Mouse (Mus musculus) thymus, adult 2 months (tissue): Measurements from ENCODE around the gene Mrpl27. TPM values are rescaled to one million over a fixed set of nuclear protein-coding genes. Genes with fewer than 3 reads are reported as not detected.
"Not testable (repeated sequence)": the region's sequence is repeated elsewhere in the genome, so short reads cannot be mapped to it uniquely, and the experiment has no call there.

ENCODE experiments used
- DNase-seq: peaks from one replicate; pipeline ENCODE4 v3.0.0; 2021
- H3K27ac ChIP-seq: fragments of 200-500 bp; 2 replicates; pipeline ENCODE4 v1.5.1; 2012; ENCODE audit warnings: low read length, control low read depth; ENCODE audit not compliant: control insufficient read depth, insufficient read depth
- H3K27me3 ChIP-seq: fragments of 200-500 bp; 2 replicates; pipeline ENCODE4 v1.6.1; 2012; ENCODE audit warnings: mild to moderate bottlenecking, low read length, moderate library complexity, mixed read lengths; ENCODE audit not compliant: control insufficient read depth, insufficient read depth
- H3K36me3 ChIP-seq: fragments of 200-500 bp; 2 replicates; pipeline ENCODE4 v1.6.1; 2012; ENCODE audit warnings: mild to moderate bottlenecking, low read length, moderate library complexity; ENCODE audit not compliant: control insufficient read depth, insufficient read depth
- H3K4me1 ChIP-seq: fragments of 200-500 bp; replicated peaks from 2 replicates; pipeline ENCODE4 v1.6.1; 2012; ENCODE audit warnings: low read length; ENCODE audit not compliant: control insufficient read depth, insufficient read depth
- H3K4me3 ChIP-seq: fragments of 200-500 bp; 2 replicates; pipeline ENCODE4 v1.5.1; 2012; ENCODE audit warnings: mild to moderate bottlenecking, low read length, control low read depth, moderate library complexity; ENCODE audit not compliant: control insufficient read depth, insufficient read depth
- CTCF ChIP-seq: fragments of 200-500 bp; IDR thresholded peaks from 2 replicates; pipeline ENCODE4 v1.5.1; 2012; ENCODE audit warnings: mild to moderate bottlenecking, control low read depth, low read length, moderate library complexity, borderline replicate concordance; ENCODE audit not compliant: control insufficient read depth, poor library complexity, insufficient read depth; ENCODE audit errors: extremely low read depth
- POLR2A ChIP-seq: fragments of 200-500 bp; IDR thresholded peaks from 2 replicates; pipeline ENCODE4 v1.6.1; 2012; ENCODE audit warnings: mild to moderate bottlenecking, low read length, control low read depth, moderate library complexity; ENCODE audit not compliant: control insufficient read depth, poor library complexity, insufficient read depth; ENCODE audit errors: extremely low read depth
- WGBS: fragments of 180-500 bp; shearing (Covaris S2); methylation state at CpG from one replicate; pipeline ENCODE4 v1.1.7; 2018; 5-methylcytosine and 5-hydroxymethylcytosine counted together
- polyA plus RNA-seq: library from polyadenylated mRNA; depleted of rRNA; stranded (reverse); fragments of >200 nt; gene quantifications from 2 replicates; pipeline ENCODE4 v1.2.3, GENCODE M21; 2012

Gene Mrpl27
- polyA plus RNA-seq, 1 experiment: 33.9 TPM

- H3K4me3 ChIP-seq: no peak overlapping the region
These were observed 28.1 kb downstream of the Mrpl27 start for GRCm38 (mm10) chr11:94681640-94682039.

GRCm38 (mm10) chr11:94682427-94682826 is 28.9 kb downstream of the Mrpl27 start:
- DNase-seq: no peak
- no peaks in the 10 kb centered on the region for H3K36me3 ChIP-seq
- H3K27me3 ChIP-seq: no peaks in the 10 kb centered on the region
- H3K4me1 ChIP-seq: peaks cover 4% of the 10 kb centered on the region
- no peak overlapping the region for H3K4me3 ChIP-seq
- no peak for TF ChIP-seq POLR2A
- TF ChIP-seq CTCF: no peak
- WGBS: 96% methylated on average over 7 of the region's 7 CpGs
- no peak overlapping the region for H3K27ac ChIP-seq

More at GRCm38 (mm10) chr11:94681640-94682039, 28.1 kb downstream of the Mrpl27 start:
- DNase-seq: no peak
- WGBS: 85% methylated on average over 4 of the region's 4 CpGs
- H3K4me1 ChIP-seq: peaks cover 6% of the 10 kb centered on the region
- TF ChIP-seq CTCF: no peak
- no peak for TF ChIP-seq POLR2A
- H3K36me3 ChIP-seq: no peaks in the 10 kb centered on the region
- H3K27ac ChIP-seq: no peak overlapping the region
- no peaks in the 10 kb centered on the region for H3K27me3 ChIP-seq

GRCm38 (mm10) chr11:94687178-94687577 is 33.6 kb downstream of the Mrpl27 start:
- H3K36me3 ChIP-seq: no peaks in the 10 kb centered on the region
- H3K27ac ChIP-seq: no peak overlapping the region
- no peak overlapping the region for H3K4me3 ChIP-seq
- TF ChIP-seq POLR2A: no peak
- no peak for TF ChIP-seq CTCF
- WGBS: 26% methylated on average over 6 of the region's 6 CpGs
- no peaks in the 10 kb centered on the region for H3K4me1 ChIP-seq
- no peaks in the 10 kb centered on the region for H3K27me3 ChIP-seq
- no peak for DNase-seq

DNA sequence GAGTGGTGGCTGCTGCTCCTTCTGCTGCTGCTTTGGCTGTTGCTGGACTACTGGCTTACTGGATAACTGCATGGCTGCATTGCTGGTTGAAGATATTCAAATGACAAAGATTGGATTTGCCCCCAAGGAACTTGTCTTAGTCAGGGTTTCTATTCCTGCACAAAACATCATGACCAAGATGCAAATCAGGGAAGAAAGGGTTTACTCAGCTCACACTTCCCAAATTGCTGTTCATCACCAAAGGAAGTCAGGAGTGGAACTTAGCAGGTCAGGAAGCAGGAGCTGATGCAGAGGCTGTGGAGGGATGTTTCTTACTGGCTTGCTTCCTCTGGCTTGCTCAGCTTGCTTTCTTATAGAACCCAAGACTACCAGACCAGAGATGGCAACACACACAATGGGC is 38.9 kb downstream of the Mrpl27 start:
- DNase-seq, H3K4me3 ChIP-seq, H3K27me3 ChIP-seq, H3K36me3 ChIP-seq, H3K27ac ChIP-seq: not testable (repeated sequence)
- H3K4me1 ChIP-seq: peaks cover 20% of the 10 kb centered on the region

DNA sequence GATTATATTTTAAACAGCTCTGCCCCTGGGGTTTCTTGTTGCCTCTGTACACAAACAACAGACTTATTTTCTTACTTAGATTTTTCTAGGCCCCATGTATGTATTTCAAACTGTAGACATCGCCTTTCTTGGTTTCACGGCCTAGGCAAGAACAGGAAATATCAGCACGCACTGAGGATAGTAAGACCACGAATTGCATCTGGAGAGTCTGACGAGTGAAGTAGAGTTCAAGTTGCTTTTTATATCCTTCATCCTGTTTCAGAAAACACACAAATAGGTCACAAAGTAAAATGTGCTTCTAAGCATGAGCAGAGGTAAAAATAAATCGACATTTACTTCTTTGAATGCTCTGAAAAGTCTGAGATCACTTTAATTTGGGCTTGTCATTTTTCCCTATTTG is 41.9 kb downstream of the Mrpl27 start:
- TF ChIP-seq POLR2A (no peak), CTCF (no peak)
- H3K4me3 ChIP-seq: no peak overlapping the region
- peaks cover 33% of the 10 kb centered on the region for H3K4me1 ChIP-seq
- H3K27me3 ChIP-seq: no peaks in the 10 kb centered on the region
- WGBS: 9% methylated on average over 6 of the region's 6 CpGs
- H3K36me3 ChIP-seq: no peaks in the 10 kb centered on the region
- no peak for DNase-seq
- peak overlapping the region; percentile 65 for H3K27ac ChIP-seq

GRCm38 (mm10) chr11:94697140-94697539 is 43.6 kb downstream of the Mrpl27 start:
- no peaks in the 10 kb centered on the region for H3K27me3 ChIP-seq
- peak; percentile 41 for DNase-seq
- peaks cover 33% of the 10 kb centered on the region for H3K4me1 ChIP-seq
- no peaks in the 10 kb centered on the region for H3K36me3 ChIP-seq
- TF ChIP-seq CTCF: no peak
- TF ChIP-seq POLR2A: no peak
- no peak overlapping the region for H3K4me3 ChIP-seq
- 83% methylated on average over 2 of the region's 2 CpGs for WGBS
- H3K27ac ChIP-seq: peak overlapping the region; percentile 56

GRCm38 (mm10) chr11:94697703-94698464 is 44.3 kb downstream of the Mrpl27 start:
- H3K4me3 ChIP-seq: peak overlapping the region; percentile 20; the same call in 1 of the 2 replicates
- WGBS: 12% methylated on average over 13 of the region's 13 CpGs
- H3K4me1 ChIP-seq: peaks cover 34% of the 10 kb centered on the region
- H3K27ac ChIP-seq: peak overlapping the region; percentile 93
- no peak for TF ChIP-seq CTCF
- TF ChIP-seq POLR2A: no peak
- DNase-seq: peak; percentile 71
- H3K27me3 ChIP-seq: no peaks in the 10 kb centered on the region
- H3K36me3 ChIP-seq: no peaks in the 10 kb centered on the region
